Mouse (Mus musculus): ENCODE measurements around the gene Cnnm2. TPM values are rescaled to one million over a fixed set of nuclear protein-coding genes. Genes with fewer than 3 reads are reported as not detected.
A peak's percentile ranks its signal among the peaks of the same experiment; 100 is the strongest.

Cnnm2 gene
- total and polyA plus RNA-seq, 2 experiments: 4.4 to 6.3 TPM

GRCm38 (mm10) chr19:46908977-46909376 is 147.6 kb downstream of the Cnnm2 start:
- H3K9ac ChIP-seq (ENCODE audit: low read depth, low read length): no peak overlapping the region
- H3K36me3 ChIP-seq (ENCODE audit: control insufficient read depth, insufficient read depth, low read length): 0 out of 2 replicates have a peak, but pooled peaks cover 2% of the 10 kb centered on the region
- H3K27me3 ChIP-seq (ENCODE audit: control insufficient read depth, insufficient read depth, low read length): no peaks in the 10 kb centered on the region
- peaks cover 12% of the 10 kb centered on the region; the same call in 1 of the 2 replicates for H3K79me2 ChIP-seq (ENCODE audit: control insufficient read depth, insufficient read depth, low read length)
- no peak overlapping the region for H3K4me3 ChIP-seq (ENCODE audit: insufficient read depth, low read depth, low read length)
- WGBS: 56% methylated on average over 4 of the region's 4 CpGs
- peak overlapping the region; percentile 81 for H3K27ac ChIP-seq (replicated peaks; ENCODE audit: insufficient read depth, low read depth, low read length)
- H3K4me1 ChIP-seq (ENCODE audit: control insufficient read depth, insufficient read depth, low read length): peaks cover 22% of the 10 kb centered on the region
- TF ChIP-seq CTCF (IDR thresholded peaks at IDR 0.05; ENCODE audit: low read depth, low read length) (no peak), POLR2A (IDR thresholded peaks at IDR 0.05; ENCODE audit: extremely low read depth, insufficient read depth, low read length) (no peak)
- peak; percentile 79 for DNase-seq (ENCODE audit: extremely low read depth, low read depth, low spot score)

GRCm38 (mm10) chr19:46911492-46911891 is 150.1 kb downstream of the Cnnm2 start:
- Histone ChIP-seq H3K36me3 (ENCODE audit: control insufficient read depth, insufficient read depth, low read length) (no peaks in the 10 kb centered on the region), H3K27ac (replicated peaks; ENCODE audit: insufficient read depth, low read depth, low read length) (no peak overlapping the region)

GRCm38 (mm10) chr19:46913626-46914025 is 152.2 kb downstream of the Cnnm2 start:
- Histone ChIP-seq H3K4me1 (ENCODE audit: control insufficient read depth, insufficient read depth, low read length) (peaks cover 14% of the 10 kb centered on the region), H3K36me3 (ENCODE audit: control insufficient read depth, insufficient read depth, low read length) (no peaks in the 10 kb centered on the region), H3K9ac (ENCODE audit: low read depth, low read length) (no peak overlapping the region), H3K79me2 (ENCODE audit: control insufficient read depth, insufficient read depth, low read length) (peaks cover 4% of the 10 kb centered on the region; the same call in 1 of the 2 replicates), H3K4me3 (ENCODE audit: insufficient read depth, low read depth, low read length) (no peak overlapping the region), H3K27ac (replicated peaks; ENCODE audit: insufficient read depth, low read depth, low read length) (peak overlapping the region; percentile 51; the same call in 1 of the 2 replicates), H3K27me3 (ENCODE audit: control insufficient read depth, insufficient read depth, low read length) (no peaks in the 10 kb centered on the region)
- DNase-seq (ENCODE audit: extremely low read depth, low read depth, low spot score): peak; percentile 72
- TF ChIP-seq CTCF (IDR thresholded peaks at IDR 0.05; ENCODE audit: low read depth, low read length) (no peak), POLR2A (IDR thresholded peaks at IDR 0.05; ENCODE audit: extremely low read depth, insufficient read depth, low read length) (no peak)
- WGBS: 53% methylated on average over 11 of the region's 11 CpGs

More at GRCm38 (mm10) chr19:46911492-46911891, 150.1 kb downstream of the Cnnm2 start:
- peaks cover 8% of the 10 kb centered on the region; the same call in 1 of the 2 replicates for H3K79me2 ChIP-seq (ENCODE audit: control insufficient read depth, insufficient read depth, low read length)
- peaks cover 18% of the 10 kb centered on the region for H3K4me1 ChIP-seq (ENCODE audit: control insufficient read depth, insufficient read depth, low read length)
- H3K27me3 ChIP-seq (ENCODE audit: control insufficient read depth, insufficient read depth, low read length): no peaks in the 10 kb centered on the region
- DNase-seq (ENCODE audit: extremely low read depth, low read depth, low spot score): no peak
- TF ChIP-seq POLR2A (IDR thresholded peaks at IDR 0.05; ENCODE audit: extremely low read depth, insufficient read depth, low read length): no peak
- no peak for TF ChIP-seq CTCF (IDR thresholded peaks at IDR 0.05; ENCODE audit: low read depth, low read length)
- WGBS: 74% methylated on average over 3 of the region's 3 CpGs
- no peak overlapping the region for H3K9ac ChIP-seq (ENCODE audit: low read depth, low read length)
- no peak overlapping the region for H3K4me3 ChIP-seq (ENCODE audit: insufficient read depth, low read depth, low read length)

- no peak for TF ChIP-seq POLR2A (IDR thresholded peaks at IDR 0.05; ENCODE audit: extremely low read depth, insufficient read depth, low read length)
- no peak for TF ChIP-seq CTCF (IDR thresholded peaks at IDR 0.05; ENCODE audit: low read depth, low read length)
- 82% methylated on average over 9 of the region's 9 CpGs for WGBS
These were observed 154.1 kb downstream of the Cnnm2 start for GRCm38 (mm10) chr19:46915406-46916080.

GRCm38 (mm10) chr19:46920571-46920970 is 159.2 kb downstream of the Cnnm2 start:
- H3K79me2 ChIP-seq (ENCODE audit: control insufficient read depth, insufficient read depth, low read length): peaks cover 17% of the 10 kb centered on the region
- H3K4me1 ChIP-seq (ENCODE audit: control insufficient read depth, insufficient read depth, low read length): no peaks in the 10 kb centered on the region; the same call in 1 of the 2 replicates
- DNase-seq (ENCODE audit: extremely low read depth, low read depth, low spot score): no peak
- 0 out of 2 replicates have a peak, but pooled peaks cover 3% of the 10 kb centered on the region for H3K36me3 ChIP-seq (ENCODE audit: control insufficient read depth, insufficient read depth, low read length)
- no peak overlapping the region for H3K27ac ChIP-seq (replicated peaks; ENCODE audit: insufficient read depth, low read depth, low read length)
- 87% methylated on average over 6 of the region's 6 CpGs for WGBS
- H3K27me3 ChIP-seq (ENCODE audit: control insufficient read depth, insufficient read depth, low read length): no peaks in the 10 kb centered on the region
- H3K9ac ChIP-seq (ENCODE audit: low read depth, low read length): no peak overlapping the region
- H3K4me3 ChIP-seq (ENCODE audit: insufficient read depth, low read depth, low read length): no peak overlapping the region
- TF ChIP-seq POLR2A (IDR thresholded peaks at IDR 0.05; ENCODE audit: extremely low read depth, insufficient read depth, low read length) (no peak), CTCF (IDR thresholded peaks at IDR 0.05; ENCODE audit: low read depth, low read length) (no peak)

More at GRCm38 (mm10) chr19:46915406-46916080, 154.1 kb downstream of the Cnnm2 start:
- DNase-seq (ENCODE audit: extremely low read depth, low read depth, low spot score): peak; percentile 39
- no peak overlapping the region for H3K9ac ChIP-seq (ENCODE audit: low read depth, low read length)
- peaks cover 5% of the 10 kb centered on the region; the same call in 1 of the 2 replicates for H3K79me2 ChIP-seq (ENCODE audit: control insufficient read depth, insufficient read depth, low read length)
- no peaks in the 10 kb centered on the region for H3K36me3 ChIP-seq (ENCODE audit: control insufficient read depth, insufficient read depth, low read length)
- H3K27ac ChIP-seq (replicated peaks; ENCODE audit: insufficient read depth, low read depth, low read length): no peak overlapping the region
- peaks cover 9% of the 10 kb centered on the region for H3K4me1 ChIP-seq (ENCODE audit: control insufficient read depth, insufficient read depth, low read length)
- H3K27me3 ChIP-seq (ENCODE audit: control insufficient read depth, insufficient read depth, low read length): no peaks in the 10 kb centered on the region
- H3K4me3 ChIP-seq (ENCODE audit: insufficient read depth, low read depth, low read length): no peak overlapping the region

- H3K27me3 ChIP-seq (ENCODE audit: control insufficient read depth, insufficient read depth, low read length): no peaks in the 10 kb centered on the region
- H3K4me1 ChIP-seq (ENCODE audit: control insufficient read depth, insufficient read depth, low read length): peaks cover 3% of the 10 kb centered on the region; the same call in 1 of the 2 replicates
- peaks cover 13% of the 10 kb centered on the region for H3K79me2 ChIP-seq (ENCODE audit: control insufficient read depth, insufficient read depth, low read length)
- H3K4me3 ChIP-seq (ENCODE audit: insufficient read depth, low read depth, low read length): no peak overlapping the region
- TF ChIP-seq CTCF (IDR thresholded peaks at IDR 0.05; ENCODE audit: low read depth, low read length) (no peak), POLR2A (IDR thresholded peaks at IDR 0.05; ENCODE audit: extremely low read depth, insufficient read depth, low read length) (no peak)
- H3K27ac ChIP-seq (replicated peaks; ENCODE audit: insufficient read depth, low read depth, low read length): no peak overlapping the region
- no peak for DNase-seq (ENCODE audit: extremely low read depth, low read depth, low spot score)
- WGBS: 66% methylated on average over 4 of the region's 4 CpGs
- H3K36me3 ChIP-seq (ENCODE audit: control insufficient read depth, insufficient read depth, low read length): 0 out of 2 replicates have a peak, but pooled peaks cover under 1% of the 10 kb centered on the region
- no peak overlapping the region for H3K9ac ChIP-seq (ENCODE audit: low read depth, low read length)
These were observed 165.0 kb downstream of the Cnnm2 start for GRCm38 (mm10) chr19:46926357-46926756.
